Mouse (Mus musculus) kidney, postnatal 14 days (tissue): ENCODE measurements around the gene Ccni.

Experiments
- DNase-seq: peaks from one replicate; pipeline ENCODE4 v3.0.0; 2022; ENCODE audit warnings: mixed read lengths

The Ccni gene

GRCm38 (mm10) chr5:93206109-93207005 is at the start of gene Ccni, which contains the start of gene 2010109A12Rik:
TSS of gene Ccni (minus strand) at chr5:93206495.
TSS of gene 2010109A12Rik (plus strand) at chr5:93206518.
- DNase-seq = peak; percentile 97

GRCm38 (mm10) chr5:93255759-93256265 is 49.5 kb upstream of the Ccni start:
- no peak for DNase-seq

- no peak for DNase-seq
Observed at GRCm38 (mm10) chr5:93251001-93251760, 44.9 kb upstream of the Ccni start.

- no peak for DNase-seq
Observed at GRCm38 (mm10) chr5:93249940-93250578, 43.8 kb upstream of the Ccni start.

- DNase-seq = no peak
Observed at GRCm38 (mm10) chr5:93245280-93245679, 39.0 kb upstream of the Ccni start.

- no peak for DNase-seq
Observed at GRCm38 (mm10) chr5:93239590-93240544, 33.6 kb upstream of the Ccni start.

- DNase-seq = no peak
Observed at GRCm38 (mm10) chr5:93236541-93236940, 30.2 kb upstream of the Ccni start.

GRCm38 (mm10) chr5:93235888-93236287 is 29.6 kb upstream of the Ccni start:
- no peak for DNase-seq

- no peak for DNase-seq
Observed at GRCm38 (mm10) chr5:93234605-93235004, 28.3 kb upstream of the Ccni start.

- DNase-seq = no peak
Observed at GRCm38 (mm10) chr5:93234130-93234529, 27.8 kb upstream of the Ccni start.

- DNase-seq = no peak
Observed at GRCm38 (mm10) chr5:93232838-93233237, 26.5 kb upstream of the Ccni start.

- no peak for DNase-seq
Observed at GRCm38 (mm10) chr5:93231721-93232120, 25.4 kb upstream of the Ccni start.

- no peak for DNase-seq
Observed at GRCm38 (mm10) chr5:93229527-93229926, 23.2 kb upstream of the Ccni start.

- DNase-seq = no peak
Observed at GRCm38 (mm10) chr5:93227157-93227556, 20.9 kb upstream of the Ccni start.

- DNase-seq = no peak
Observed at GRCm38 (mm10) chr5:93224549-93224948, 18.3 kb upstream of the Ccni start.

GRCm38 (mm10) chr5:93221661-93222060 is 15.4 kb upstream of the Ccni start:
- peak; percentile 63 for DNase-seq

GRCm38 (mm10) chr5:93218375-93218774 is 12.1 kb upstream of the Ccni start:
- DNase-seq = no peak

- no peak for DNase-seq
Observed at GRCm38 (mm10) chr5:93207555-93207954, 1.3 kb upstream of the Ccni start.

GRCm38 (mm10) chr5:93207006-93207348 is 682 bp upstream of the Ccni start:
- peak; percentile 84 for DNase-seq

- DNase-seq = peak; percentile 74
Observed at GRCm38 (mm10) chr5:93205371-93206108, 755 bp downstream of the Ccni start.

- DNase-seq = no peak
Observed at GRCm38 (mm10) chr5:93201181-93201580, 5.1 kb downstream of the Ccni start.
